Mouse (Mus musculus) myocyte (in vitro differentiated cells): ENCODE measurements around the gene Oprd1. TPM values are rescaled to one million over a fixed set of nuclear protein-coding genes. Genes with fewer than 3 reads are reported as not detected.

ENCODE experiments used
- H3K27me3 ChIP-seq: one replicate; pipeline ENCODE4 v1.6.1; 2011; ENCODE audit not compliant: control insufficient read depth, insufficient read depth, insufficient read length
- H3K36me3 ChIP-seq: one replicate; pipeline ENCODE4 v1.6.1; 2011; ENCODE audit not compliant: control insufficient read depth, insufficient read depth
- H3K4me2 ChIP-seq: one replicate; pipeline ENCODE4 v1.6.1; 2011; ENCODE audit warnings: low read depth, control low read depth
- H3K4me3 ChIP-seq: one replicate; pipeline ENCODE4 v1.5.1; 2011; ENCODE audit warnings: mild to moderate bottlenecking, control low read depth, moderate library complexity
- H3K79me2 ChIP-seq: one replicate; pipeline ENCODE4 v1.6.1; 2011; ENCODE audit not compliant: control insufficient read depth, insufficient read depth
- H3ac ChIP-seq: one replicate; pipeline ENCODE4 v1.6.1; 2011; ENCODE audit not compliant: control insufficient read depth, insufficient read length
- CEBPB ChIP-seq: IDR thresholded peaks from 2 replicates; pipeline ENCODE4 v1.6.1; 2011; ENCODE audit warnings: mild to moderate bottlenecking, moderate library complexity; ENCODE audit not compliant: poor library complexity, insufficient read depth, severe bottlenecking
- E2F4 ChIP-seq: IDR thresholded peaks from one replicate; pipeline ENCODE4 v1.6.1; 2011; ENCODE audit warnings: mild to moderate bottlenecking, control low read depth, moderate library complexity; ENCODE audit not compliant: insufficient read depth
- MAX ChIP-seq: IDR thresholded peaks from one replicate; pipeline ENCODE4 v1.6.1; 2011; ENCODE audit warnings: low read depth, mild to moderate bottlenecking, control low read depth
- MYOD1 ChIP-seq, 3 experiments: IDR thresholded peaks; one replicate each; pipeline ENCODE4 v1.6.1; 2011; ENCODE audit warnings: control low read depth in 2 of 3, low read depth in 2 of 3, mild to moderate bottlenecking in 2 of 3, moderate library complexity in 1 of 3; ENCODE audit not compliant: insufficient read length in 2 of 3, control insufficient read depth in 1 of 3
- MYOG ChIP-seq, 3 experiments: IDR thresholded peaks; one replicate each; pipeline ENCODE4 v1.6.1; 2011; ENCODE audit warnings: control low read depth in 2 of 3, low read depth in 2 of 3, mild to moderate bottlenecking in 2 of 3; ENCODE audit not compliant: insufficient read length in 2 of 3, control insufficient read depth in 1 of 3, insufficient read depth in 1 of 3
- POLR2A ChIP-seq: IDR thresholded peaks from one replicate; pipeline ENCODE4 v1.6.1; 2011; ENCODE audit warnings: low read depth, mild to moderate bottlenecking, control low read depth, moderate library complexity; ENCODE audit not compliant: insufficient read length
- POLR2AphosphoS2 ChIP-seq: IDR thresholded peaks from one replicate; pipeline ENCODE4 v1.6.1; 2011; ENCODE audit warnings: low read depth, control low read depth; ENCODE audit not compliant: insufficient read length
- REST ChIP-seq: IDR thresholded peaks from one replicate; pipeline ENCODE4 v1.6.1; 2011; ENCODE audit warnings: mild to moderate bottlenecking, control low read depth, moderate library complexity; ENCODE audit not compliant: insufficient read depth, insufficient read length
- SRF ChIP-seq: IDR thresholded peaks from one replicate; pipeline ENCODE4 v1.6.1; 2011; ENCODE audit warnings: low read depth; ENCODE audit not compliant: control insufficient read depth, insufficient read length
- TCF12 ChIP-seq: IDR thresholded peaks from one replicate; pipeline ENCODE4 v1.6.1; 2011; ENCODE audit warnings: mild to moderate bottlenecking, control low read depth; ENCODE audit not compliant: poor library complexity, insufficient read depth, severe bottlenecking
- TCF3 ChIP-seq: IDR thresholded peaks from one replicate; pipeline ENCODE4 v1.6.1; 2011; ENCODE audit warnings: low read depth, control low read depth; ENCODE audit not compliant: insufficient read length
- USF1 ChIP-seq: IDR thresholded peaks from one replicate; pipeline ENCODE4 v1.6.1; 2011; ENCODE audit warnings: low read depth, mild to moderate bottlenecking, control low read depth, moderate library complexity
- polyA plus RNA-seq: library from polyadenylated mRNA; unstranded; fragments of >200 nt; fragmentation: generic; extraction: Trizol; gene quantifications from one replicate; pipeline ENCODE4 v1.2.1, GENCODE M21; 2012; ENCODE audit warnings: missing spikeins

The Oprd1 gene
- polyA plus RNA-seq, 1 experiment, result not detected

DNA sequence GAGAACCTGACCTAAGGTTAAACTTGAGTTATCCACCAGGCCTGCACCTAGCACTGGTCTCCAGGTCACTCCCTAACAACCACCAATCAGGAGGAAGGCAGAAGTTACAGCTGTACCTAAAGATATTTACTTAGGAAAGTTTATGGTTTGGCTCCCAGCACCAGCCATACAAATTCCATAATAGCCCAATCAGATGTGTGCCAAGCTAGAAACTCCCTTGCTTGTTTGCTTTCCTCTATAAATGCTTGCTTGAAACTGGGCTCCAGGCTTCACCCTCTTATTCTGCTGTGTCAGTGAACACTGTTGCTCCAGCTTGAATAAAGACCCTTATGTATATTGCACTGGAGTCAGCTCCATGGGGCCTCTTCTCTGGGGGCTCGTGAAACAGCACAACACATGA, 7.4 kb upstream of the Oprd1 start:
- H3K27me3 ChIP-seq, result no peaks in the 10 kb centered on the region
- TF ChIP-seq E2F4 (no peak), CEBPB (no peak), MYOD1 (IDR thresholded peaks at IDR 0.05; ENCODE audit: control insufficient read depth in 1 of 3, insufficient read length in 2 of 3, low read depth in 2 of 3) (no peak), POLR2A (no peak), MAX (no peak), TCF12 (no peak), REST (no peak), TCF3 (no peak), MYOG (IDR thresholded peaks at IDR 0.05; ENCODE audit: control insufficient read depth in 1 of 3, insufficient read depth in 1 of 3, insufficient read length in 2 of 3, low read depth in 2 of 3) (no peak), POLR2AphosphoS2 (no peak), SRF (no peak), USF1 (no peak)
- no peak overlapping the region for H3ac ChIP-seq
- H3K79me2 ChIP-seq, result no peaks in the 10 kb centered on the region
- H3K4me2 ChIP-seq, result no peak overlapping the region
- H3K4me3 ChIP-seq, result no peak overlapping the region
- H3K36me3 ChIP-seq, result no peaks in the 10 kb centered on the region

GRCm38 (mm10) chr4:132146201-132146600, 1.9 kb upstream of the Oprd1 start:
- Histone ChIP-seq H3K4me2 (no peak overlapping the region), H3K27me3 (peaks cover 20% of the 10 kb centered on the region), H3K4me3 (no peak overlapping the region), H3ac (no peak overlapping the region), H3K36me3 (no peaks in the 10 kb centered on the region), H3K79me2 (no peaks in the 10 kb centered on the region)
- TF ChIP-seq REST (no peak), MYOG (IDR thresholded peaks at IDR 0.05; ENCODE audit: control insufficient read depth in 1 of 3, insufficient read depth in 1 of 3, insufficient read length in 2 of 3, low read depth in 2 of 3) (no peak), MYOD1 (IDR thresholded peaks at IDR 0.05; ENCODE audit: control insufficient read depth in 1 of 3, insufficient read length in 2 of 3, low read depth in 2 of 3) (no peak), POLR2A (no peak), USF1 (no peak), POLR2AphosphoS2 (no peak)

DNA sequence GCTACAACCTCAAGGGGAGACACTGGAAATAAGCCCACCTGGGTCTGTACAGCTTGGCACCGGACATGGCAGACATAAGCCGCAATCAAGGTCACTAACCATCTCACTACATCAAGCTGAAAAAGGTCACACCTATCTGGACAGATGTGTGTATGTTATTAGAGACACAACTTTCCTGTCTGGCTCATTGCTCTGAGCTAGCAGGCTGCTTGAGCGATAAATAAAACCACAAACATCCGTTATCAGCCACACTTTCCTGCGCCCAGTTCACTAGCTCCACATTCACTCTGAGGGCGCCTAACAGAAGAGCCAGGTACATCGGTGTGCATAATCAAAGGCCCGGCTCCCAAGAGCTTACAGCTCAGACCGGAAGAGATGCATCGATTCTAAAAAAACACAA, 806 bp upstream of the Oprd1 start:
- Histone ChIP-seq H3K36me3 (no peaks in the 10 kb centered on the region), H3K4me3 (no peak overlapping the region), H3K4me2 (no peak overlapping the region), H3K27me3 (peaks cover 31% of the 10 kb centered on the region), H3K79me2 (no peaks in the 10 kb centered on the region), H3ac (no peak overlapping the region)
- TF ChIP-seq REST, result no peak
- no peak for TF ChIP-seq CEBPB
- no peak for TF ChIP-seq TCF12
- no peak for TF ChIP-seq POLR2A
- TF ChIP-seq E2F4, result no peak
- TF ChIP-seq SRF, result no peak

GRCm38 (mm10) chr4:132138640-132139039, 5.6 kb downstream of the Oprd1 start:
- Histone ChIP-seq H3K79me2 (no peaks in the 10 kb centered on the region), H3K4me3 (no peak overlapping the region), H3ac (no peak overlapping the region), H3K36me3 (no peaks in the 10 kb centered on the region), H3K27me3 (peaks cover 25% of the 10 kb centered on the region), H3K4me2 (no peak overlapping the region)
- TF ChIP-seq REST (no peak), TCF3 (no peak), CEBPB (no peak), POLR2A (no peak), TCF12 (no peak), MAX (no peak), MYOD1 (IDR thresholded peaks at IDR 0.05; ENCODE audit: control insufficient read depth in 1 of 3, insufficient read length in 2 of 3, low read depth in 2 of 3) (no peak), USF1 (no peak), MYOG (IDR thresholded peaks at IDR 0.05; ENCODE audit: control insufficient read depth in 1 of 3, insufficient read depth in 1 of 3, insufficient read length in 2 of 3, low read depth in 2 of 3) (no peak), E2F4 (no peak), POLR2AphosphoS2 (no peak), SRF (no peak)

DNA sequence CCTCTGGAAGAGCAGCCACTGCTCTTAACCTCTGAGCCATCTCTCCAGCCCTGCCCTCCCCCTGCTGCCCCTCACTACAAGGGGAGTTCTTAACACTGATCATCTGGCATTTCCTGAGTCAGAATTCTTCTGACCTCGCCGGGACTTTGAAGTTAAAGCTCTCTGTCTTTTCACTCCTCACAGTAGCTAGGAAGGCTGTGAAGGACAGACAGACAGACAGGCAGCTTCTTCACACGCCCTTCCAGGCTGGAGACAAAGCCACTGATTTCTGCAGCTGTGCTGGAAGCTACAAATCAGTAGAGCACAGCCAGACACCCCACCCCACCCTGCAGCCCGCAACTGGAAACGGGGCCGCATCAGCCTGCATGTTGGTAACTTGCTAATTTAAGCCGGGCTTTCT, 7.3 kb downstream of the Oprd1 start:
- Histone ChIP-seq H3K79me2 (no peaks in the 10 kb centered on the region), H3ac (no peak overlapping the region), H3K27me3 (peaks cover 21% of the 10 kb centered on the region), H3K36me3 (no peaks in the 10 kb centered on the region), H3K4me2 (no peak overlapping the region), H3K4me3 (no peak overlapping the region)
- TF ChIP-seq MAX, result no peak
- no peak for TF ChIP-seq REST
- TF ChIP-seq TCF12, result no peak
- no peak for TF ChIP-seq POLR2AphosphoS2
- no peak for TF ChIP-seq E2F4
- TF ChIP-seq USF1, result no peak
- TF ChIP-seq POLR2A, result no peak
- no peak for TF ChIP-seq SRF
